Mouse (Mus musculus): Measurements from ENCODE around the gene Olfr494. TPM values are rescaled to one million over a fixed set of nuclear protein-coding genes. Genes with fewer than 3 reads are reported as not detected.

Gene Olfr494
- total RNA-seq (2012; rRNA removed) (not detected in 2 replicates), polyA plus RNA-seq (2012; ENCODE audit: insufficient read depth in 1 of 2, insufficient read length in 2 of 2, low read depth in 1 of 2, low replicate concordance in 2 of 2, missing spikeins in 1 of 2) (not detected)

GRCm38 (mm10) chr7:108365035-108365434 is at the start of gene Olfr494:
TSS of gene Olfr494 (plus strand) at chr7:108365335.
- H3K9me3 ChIP-seq (replicated peaks; ENCODE audit: insufficient read depth, low read length) = no peaks in the 10 kb centered on the region
- H3K27me3 ChIP-seq (ENCODE audit: control insufficient read depth in 1 of 2, insufficient read depth in 2 of 2, low read length in 2 of 2) = no peaks in the 10 kb centered on the region
- no peak for DNase-seq (ENCODE audit: low read depth, low spot score)
- H3K36me3 ChIP-seq (ENCODE audit: control insufficient read depth in 1 of 2, insufficient read depth in 2 of 2, low read length in 2 of 2) = no peaks in the 10 kb centered on the region
- TF ChIP-seq UBTF (IDR thresholded peaks at IDR 0.05; ENCODE audit: borderline replicate concordance, insufficient read depth, low read depth, low read length) (no peak), MXI1 (IDR thresholded peaks at IDR 0.05; ENCODE audit: low read depth, low read length) (no peak), CHD2 (IDR thresholded peaks at IDR 0.05; ENCODE audit: low read length) (no peak), TCF12 (IDR thresholded peaks at IDR 0.05; ENCODE audit: low read depth, low read length) (no peak), GABPA (IDR thresholded peaks at IDR 0.05; ENCODE audit: low read depth, low read length) (no peak), MAFK (IDR thresholded peaks at IDR 0.05; ENCODE audit: borderline replicate concordance, low read depth, low read length) (no peak), BHLHE40 (IDR thresholded peaks at IDR 0.05; ENCODE audit: borderline replicate concordance, low read depth, low read length) (no peak), MYC (IDR thresholded peaks at IDR 0.05; ENCODE audit: low read depth, low read length) (no peak), CTCF (IDR thresholded peaks at IDR 0.05 in 2 of 3, conservative IDR thresholded peaks at IDR 0.05 in 1 of 3; ENCODE audit: control insufficient read depth in 1 of 3, insufficient read depth in 1 of 3, low read depth in 2 of 3, low read length in 3 of 3, poor library complexity in 1 of 3, severe bottlenecking in 1 of 3) (no peak), ZKSCAN1 (IDR thresholded peaks at IDR 0.05; ENCODE audit: low read depth, low read length) (no peak), RCOR1 (IDR thresholded peaks at IDR 0.05; ENCODE audit: low read depth, low read length) (no peak), E2F4 (IDR thresholded peaks at IDR 0.05; ENCODE audit: borderline replicate concordance, low read depth, low read length) (no peak)
- no peaks in the 10 kb centered on the region for H3K4me1 ChIP-seq (ENCODE audit: control insufficient read depth in 1 of 2, insufficient read depth in 2 of 2, low read length in 2 of 2)
- no peak within 1 kb of the TSS for H3K27ac ChIP-seq (ENCODE audit: control insufficient read depth, low read depth, low read length)
- no peak within 1 kb of the TSS for H3K9ac ChIP-seq (ENCODE audit: control insufficient read depth, low read depth, low read length, poor library complexity, severe bottlenecking)
- H3K79me2 ChIP-seq (ENCODE audit: control insufficient read depth, insufficient read depth, low read length, poor library complexity) = no peaks in the 10 kb centered on the region
- no peak within 1 kb of the TSS for H3K4me3 ChIP-seq (ENCODE audit: control insufficient read depth in 1 of 2, insufficient read depth in 1 of 2, low read depth in 2 of 2, low read length in 2 of 2)

- no peak within 1 kb of the TSS for H3K27ac ChIP-seq (ENCODE audit: control insufficient read depth, low read depth, low read length)
- TF ChIP-seq KAT2A (conservative IDR thresholded peaks at IDR 0.05; ENCODE audit: low read depth, low read length) (no peak), EP300 (IDR thresholded peaks at IDR 0.05; ENCODE audit: low read depth in 1 of 2, low read length in 2 of 2) (no peak), ETS1 (IDR thresholded peaks at IDR 0.05; ENCODE audit: low read depth, low read length) (no peak), NELFE (IDR thresholded peaks at IDR 0.05; ENCODE audit: low read depth, low read length) (no peak), MAX (IDR thresholded peaks at IDR 0.05; ENCODE audit: low read length) (no peak), MYB (IDR thresholded peaks at IDR 0.05; ENCODE audit: low read depth, low read length) (no peak), E2F4 (IDR thresholded peaks at IDR 0.05; ENCODE audit: borderline replicate concordance, low read depth, low read length) (no peak), RCOR1 (IDR thresholded peaks at IDR 0.05; ENCODE audit: low read depth, low read length) (no peak), TBP (IDR thresholded peaks at IDR 0.05; ENCODE audit: low read depth, low read length) (no peak), SIN3A (IDR thresholded peaks at IDR 0.05; ENCODE audit: low read length) (no peak), ZKSCAN1 (IDR thresholded peaks at IDR 0.05; ENCODE audit: low read depth, low read length) (no peak), USF2 (IDR thresholded peaks at IDR 0.05; ENCODE audit: borderline replicate concordance in 1 of 2, insufficient read depth in 1 of 2, low read depth in 1 of 2, low read length in 2 of 2) (no peak), MXI1 (IDR thresholded peaks at IDR 0.05; ENCODE audit: low read depth, low read length) (no peak)
- H3K79me2 ChIP-seq (ENCODE audit: control insufficient read depth, insufficient read depth, low read length, poor library complexity) = no peaks in the 10 kb centered on the region
- no peak for DNase-seq (ENCODE audit: low read depth, low spot score)
- no peaks in the 10 kb centered on the region for H3K36me3 ChIP-seq (ENCODE audit: control insufficient read depth in 1 of 2, insufficient read depth in 2 of 2, low read length in 2 of 2)
- no peak within 1 kb of the TSS for H3K9ac ChIP-seq (ENCODE audit: control insufficient read depth, low read depth, low read length, poor library complexity, severe bottlenecking)
- no peaks in the 10 kb centered on the region for H3K9me3 ChIP-seq (replicated peaks; ENCODE audit: insufficient read depth, low read length)
- no peaks in the 10 kb centered on the region for H3K27me3 ChIP-seq (ENCODE audit: control insufficient read depth in 1 of 2, insufficient read depth in 2 of 2, low read length in 2 of 2)
- no peak within 1 kb of the TSS for H3K4me3 ChIP-seq (ENCODE audit: control insufficient read depth in 1 of 2, insufficient read depth in 1 of 2, low read depth in 2 of 2, low read length in 2 of 2)
- no peaks in the 10 kb centered on the region for H3K4me1 ChIP-seq (ENCODE audit: control insufficient read depth in 1 of 2, insufficient read depth in 2 of 2, low read length in 2 of 2)
These were observed 41.6 kb upstream of the Olfr494 start, which contains the start of gene Olfr492 for GRCm38 (mm10) chr7:108323574-108323973. TSS of gene Olfr492 (minus strand) at chr7:108323674.

Data from MEL (cell line).